Mouse (Mus musculus) Patski (cell line): Measurements from ENCODE around the gene Alg1. TPM values are rescaled to one million over a fixed set of nuclear protein-coding genes. Genes with fewer than 3 reads are reported as not detected.

Source experiments
- ATAC-seq: fragments of 100-300 bp; one replicate; pipeline ENCODE4 v1.8.0; 2021
- CTCF ChIA-PET: fragments of 350-600 bp; sonication (Branson Sonifier 250); formaldehyde crosslinking; loops from one replicate; lab custom pipeline; 2022; ENCODE audit warnings: inconsistent platforms; lab: Charles Lee
- POLR2A ChIA-PET: fragments of 350-600 bp; sonication (Branson Sonifier 250); formaldehyde crosslinking; loops from one replicate; lab custom pipeline; 2022; ENCODE audit warnings: antibody characterized with exemption, inconsistent platforms; lab: Charles Lee
- DNase-seq: peaks from one replicate; pipeline ENCODE4 v3.0.0-alpha.2; 2011; ENCODE audit warnings: low read depth, low spot score
- H3K27me3 ChIP-seq: fragments of 371-371 bp; one replicate; pipeline ENCODE4 v1.5.1; 2021
- CTCF ChIP-seq: fragments of 100-300 bp; IDR thresholded peaks from one replicate; pipeline ENCODE4 v1.5.1; 2021
- in situ Hi-C: fragments of 300-500 bp; cut with MboI; formaldehyde crosslinking; loops from 3 replicates; pipeline ENCODE4 v1.11.1; 2018; ENCODE audit warnings: low pct_unique_long_range_greater_than_20kb, mixed read lengths
- polyA plus RNA-seq: library from polyadenylated mRNA; unstranded; gene quantifications from one replicate; pipeline ENCODE4 v1.2.3, GENCODE M21; 2021

The Alg1 gene
- polyA plus RNA-seq, 1 experiment from 2014 or later = 37.4 TPM

DNA sequence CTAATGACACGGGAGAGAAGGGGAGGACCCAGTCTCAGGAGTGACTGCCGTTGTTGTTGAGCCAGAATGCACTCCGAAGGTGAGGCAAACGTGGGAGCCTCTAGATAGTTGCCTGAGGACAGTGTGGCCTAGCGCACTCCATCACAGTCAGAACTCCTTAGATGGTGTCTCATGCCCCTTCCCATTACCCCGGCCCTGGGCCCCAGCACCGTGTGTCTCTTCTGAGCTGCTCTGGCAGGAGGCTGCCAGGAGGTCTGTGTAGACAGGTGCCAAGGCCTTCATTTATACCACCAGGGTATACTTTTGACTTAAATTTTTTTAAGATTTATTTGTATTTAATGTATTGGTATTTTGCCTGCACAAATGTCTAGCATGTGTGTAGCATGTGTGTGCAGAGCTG lies 30.5 kb downstream of the Alg1 start:
- no peak for TF ChIP-seq CTCF
- ATAC-seq (no peak), DNase-seq (no peak)
- in situ Hi-C loops = no loop called here
- ChIA-PET CTCF (no interaction called here), POLR2A (no interaction called here)
- H3K27me3 ChIP-seq = no peaks in the 10 kb centered on the region

DNA sequence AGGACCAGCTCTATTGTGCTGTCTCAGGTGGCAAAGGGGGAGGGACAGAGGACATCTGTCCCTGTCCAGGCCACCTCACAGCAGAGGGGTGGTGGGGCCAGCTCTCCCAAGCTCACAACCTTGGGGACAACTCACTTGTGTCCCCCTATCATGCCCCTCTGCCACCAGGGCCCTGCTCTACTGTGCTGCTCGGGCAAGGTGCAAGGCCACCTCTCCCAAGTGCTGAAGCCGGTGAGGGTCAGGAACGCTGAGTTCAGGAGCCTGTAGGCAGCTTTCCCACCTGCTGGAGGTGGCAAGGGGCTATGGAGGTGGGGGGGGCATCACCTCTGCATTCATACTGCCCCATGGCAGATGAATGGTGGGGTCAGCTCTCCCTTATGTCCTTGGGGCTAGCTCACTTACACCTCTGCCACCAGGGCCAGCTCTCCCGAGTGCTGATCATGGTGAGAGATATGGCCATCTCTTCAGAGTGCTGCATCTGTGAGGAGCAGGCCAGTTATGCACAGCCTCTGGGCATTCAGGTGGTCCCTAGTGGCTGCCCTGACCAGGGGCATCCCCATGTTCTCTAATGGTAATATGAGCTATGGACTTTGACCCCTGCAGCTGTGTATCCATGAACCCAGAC lies 38.1 kb downstream of the Alg1 start:
- DNase-seq (no peak), ATAC-seq (no peak)
- CTCF ChIA-PET = interaction anchor here (1.7 kb wide), 1 partner anchor 17 kb away, joined by 6 read pairs; no protein-coding TSS in a partner anchor
- H3K27me3 ChIP-seq = peaks cover 6% of the 10 kb centered on the region
- no peak for TF ChIP-seq CTCF
- in situ Hi-C loops = no loop called here
- POLR2A ChIA-PET = no interaction called here

DNA sequence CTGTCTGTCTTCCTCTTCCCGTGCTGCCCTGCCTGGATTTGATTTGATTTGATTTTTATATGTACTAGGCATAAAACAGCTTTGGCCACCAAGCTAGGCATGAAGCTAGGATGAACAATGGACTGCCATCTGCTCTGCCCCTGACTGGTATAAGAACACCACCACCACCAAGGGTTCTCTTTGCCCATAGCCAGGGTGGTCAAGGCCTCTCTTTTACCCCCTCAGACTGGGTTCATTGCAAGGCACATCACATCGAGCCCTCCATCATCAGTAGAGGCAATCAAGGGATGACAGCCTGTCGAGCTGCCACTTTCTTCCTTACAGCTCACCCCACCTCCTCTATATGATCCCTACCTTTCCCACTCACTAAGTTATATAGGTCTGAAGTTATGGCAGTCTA lies 39.0 kb downstream of the Alg1 start:
- POLR2A ChIA-PET = no interaction called here
- CTCF ChIA-PET = interaction anchor here (0.9 to 1.8 kb wide), 3 partner anchors 16 to 34 kb away, joined by 3 to 5 read pairs (median 4); no protein-coding TSS in a partner anchor
- TF ChIP-seq CTCF = no peak
- DNase-seq (no peak), ATAC-seq (no peak)
- H3K27me3 ChIP-seq = peaks cover 6% of the 10 kb centered on the region
- in situ Hi-C loops = no loop called here

DNA sequence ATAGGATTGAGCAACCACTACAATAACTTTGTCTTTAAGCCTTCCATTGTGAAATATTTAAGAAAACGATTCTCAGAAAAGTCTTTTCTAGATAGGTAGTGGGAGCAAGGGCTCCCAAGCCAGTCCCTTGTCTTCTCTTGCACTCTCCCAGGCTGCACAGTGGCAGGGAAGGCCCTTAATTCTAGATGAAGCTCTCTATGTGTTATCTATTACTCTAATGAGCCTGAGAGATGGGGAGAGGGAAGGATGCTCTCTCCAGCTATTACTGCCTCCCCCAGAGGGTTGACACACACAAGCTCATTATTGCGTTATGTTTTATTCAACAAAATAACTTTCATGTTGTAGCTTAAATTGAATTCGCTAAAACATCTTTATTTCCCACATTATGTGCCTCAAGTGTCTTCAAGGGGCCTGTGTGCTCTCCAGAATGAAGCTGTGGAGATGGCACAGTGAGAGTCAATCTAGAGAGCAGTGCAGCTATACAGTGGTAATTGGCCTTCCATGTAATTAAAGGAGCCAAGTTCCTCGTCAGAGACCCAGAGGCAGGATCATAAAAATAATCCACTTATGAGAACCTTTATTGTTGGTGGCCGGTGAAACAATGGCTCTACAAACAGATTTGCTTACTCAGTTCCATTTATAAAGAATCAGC lies 46.3 kb downstream of the Alg1 start:
- DNase-seq (no peak), ATAC-seq (no peak)
- CTCF ChIA-PET = no interaction called here
- in situ Hi-C loops = no loop called here
- no peak for TF ChIP-seq CTCF
- POLR2A ChIA-PET = no interaction called here
- peaks cover 13% of the 10 kb centered on the region for H3K27me3 ChIP-seq

DNA sequence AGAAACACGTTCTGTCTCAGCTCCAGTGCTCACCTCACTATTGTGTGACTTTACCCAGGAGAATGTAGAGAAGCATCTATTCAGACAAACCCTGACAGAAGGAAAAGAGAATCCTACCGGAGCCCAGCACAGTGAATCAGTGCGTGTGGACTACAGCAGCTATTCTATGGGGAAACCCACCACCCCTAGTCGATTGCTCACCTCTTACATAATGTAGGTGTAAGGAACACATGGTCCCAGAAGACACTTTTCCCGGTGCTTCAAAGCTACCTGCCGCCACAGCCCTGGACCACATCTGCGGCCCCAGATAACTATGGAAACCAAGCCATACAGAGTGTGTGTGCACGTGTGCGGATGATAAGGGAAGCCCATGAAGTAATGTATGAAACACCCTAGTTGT lies 49.3 kb downstream of the Alg1 start:
- ChIA-PET CTCF (interaction anchor here (1.4 kb wide), 1 partner anchor 28 kb away, joined by 4 read pairs; no protein-coding TSS in a partner anchor), POLR2A (no interaction called here)
- DNase-seq = no peak
- ATAC-seq = no peak
- in situ Hi-C loops = no loop called here
- no peak for TF ChIP-seq CTCF
- peaks cover 8% of the 10 kb centered on the region for H3K27me3 ChIP-seq

DNA sequence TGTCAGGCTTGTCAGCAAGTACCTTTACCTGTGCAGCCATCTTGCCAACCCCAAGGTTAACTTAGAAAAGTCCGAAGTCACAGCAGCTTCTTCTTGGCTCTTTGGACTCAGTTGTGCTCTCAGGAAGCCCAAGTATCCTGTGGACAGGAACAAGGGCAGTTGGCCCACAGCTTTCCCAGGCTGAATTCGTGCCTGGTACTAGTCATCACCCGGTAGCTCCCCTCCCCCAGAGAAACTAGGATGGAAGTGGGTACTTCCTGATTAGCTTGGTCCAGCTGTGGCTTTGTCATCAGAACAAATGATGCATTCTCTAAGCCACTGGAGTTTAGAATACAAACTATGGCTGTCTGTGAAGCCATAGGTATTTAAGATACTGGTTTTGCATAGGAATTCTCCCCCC lies 52.0 kb downstream of the Alg1 start:
- ATAC-seq (no peak), DNase-seq (no peak)
- H3K27me3 ChIP-seq = peaks cover 16% of the 10 kb centered on the region
- in situ Hi-C loops = no loop called here
- ChIA-PET CTCF (no interaction called here), POLR2A (no interaction called here)
- TF ChIP-seq CTCF = no peak

Other genes starting within 250 kb of the Alg1 start
- 0.09 TPM for gene Sept12, start 235.8 kb upstream of the Alg1 start, polyA plus RNA-seq
- gene Smim22, start 226.3 kb upstream of the Alg1 start, polyA plus RNA-seq = not detected
- 50.2 TPM for gene Rogdi, start 220.1 kb upstream of the Alg1 start, polyA plus RNA-seq
- 102 TPM for gene Glyr1, start 183.8 kb upstream of the Alg1 start, polyA plus RNA-seq
- 27.7 TPM for gene Ubn1, start 183.6 kb upstream of the Alg1 start, polyA plus RNA-seq
- 0.03 TPM for gene Ppl, start 101.2 kb upstream of the Alg1 start, polyA plus RNA-seq
- gene Sec14l5, start 86.5 kb upstream of the Alg1 start, polyA plus RNA-seq = not detected
- gene Nagpa, start 29.6 kb upstream of the Alg1 start, polyA plus RNA-seq = 20.2 TPM
- 0.21 TPM for gene AU021092, start 11.3 kb upstream of the Alg1 start, polyA plus RNA-seq
- gene Eef2kmt, start 22.4 kb downstream of the Alg1 start, polyA plus RNA-seq = 45.3 TPM